Mouse (Mus musculus): ENCODE measurements around the gene Gps2.

DNA sequence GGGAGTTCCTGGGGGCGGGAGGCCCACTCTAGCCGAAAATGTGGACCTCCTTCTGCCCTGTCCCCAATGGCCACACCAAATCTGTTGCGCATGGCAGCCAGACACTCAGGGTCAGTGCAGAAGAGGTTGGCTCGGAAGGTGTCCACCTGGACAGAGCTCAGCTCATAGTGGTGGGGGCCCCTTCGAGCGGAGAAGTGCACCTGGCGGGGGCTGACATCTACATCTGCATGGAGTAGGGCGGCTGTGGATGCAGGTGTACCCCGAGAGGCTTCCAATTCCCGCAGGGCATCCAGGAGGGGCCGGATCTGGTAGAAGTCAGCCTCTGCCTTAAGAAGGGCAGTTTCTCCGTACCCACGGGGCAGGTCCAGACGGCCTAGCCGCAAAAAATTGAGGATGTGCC, 34.0 kb upstream of the Gps2 start:
- TF ChIP-seq CTCF (IDR thresholded peaks at IDR 0.05; ENCODE audit: low read depth) (no peak), EP300 (IDR thresholded peaks at IDR 0.05; ENCODE audit: low read depth) (no peak)
